Mouse (Mus musculus): Measurements from ENCODE around the gene Olfr853. TPM values are rescaled to one million over a fixed set of nuclear protein-coding genes. Genes with fewer than 3 reads are reported as not detected.

The Olfr853 gene
- polyA plus RNA-seq (2012; rRNA removed) (not detected in 2 replicates), polyA plus RNA-seq (2014; fragmentation: Nextera tagmentation; extraction: Ambion mirVana) (not detected in 2 replicates)

DNA sequence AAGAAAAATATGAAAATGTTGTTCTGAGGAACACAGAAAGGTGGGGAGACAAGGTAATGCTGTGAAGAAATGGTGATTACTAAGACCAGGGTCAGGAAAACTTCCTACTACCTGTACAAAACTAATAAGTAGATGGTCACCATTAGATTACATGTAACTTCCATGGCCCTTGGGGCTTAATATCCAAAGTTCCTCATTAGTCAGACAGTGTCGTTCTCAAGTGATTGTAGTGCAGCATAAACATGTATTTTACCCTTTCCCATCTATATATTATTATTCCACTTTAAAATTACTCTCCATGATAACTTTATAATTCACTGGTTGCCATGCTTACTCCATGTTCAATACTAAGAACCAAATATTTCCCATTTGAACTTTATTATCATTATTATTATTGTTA lies at the start of gene Olfr853:
Gene Olfr853, minus strand, starts transcription at position 101 of the 400 bp plus-strand sequence.
- Histone ChIP-seq H3K4me1 (ENCODE audit: control insufficient read depth, insufficient read depth, low read length) (no peaks in the 10 kb centered on the region), H3K4me2 (replicated peaks; ENCODE audit: low read depth, low read length, severe bottlenecking) (no peak within 1 kb of the TSS), H3K9ac (ENCODE audit: low read depth, low read length, severe bottlenecking) (no peak within 1 kb of the TSS), H3K4me3 (replicated peaks; ENCODE audit: low read length) (no peak within 1 kb of the TSS), H3K9me3 (ENCODE audit: control insufficient read depth, low read length) (peaks cover 3% of the 10 kb centered on the region; the same call in 1 of the 2 replicates), H3K27ac (replicated peaks; ENCODE audit: low read depth, low read length) (no peak within 1 kb of the TSS), H3K36me3 (ENCODE audit: control insufficient read depth, insufficient read depth, low read length) (no peaks in the 10 kb centered on the region), H3K27me3 (ENCODE audit: control insufficient read depth, insufficient read depth, low read length) (no peaks in the 10 kb centered on the region)
- DNase-seq (ENCODE audit: low spot score) (no peak), ATAC-seq (ENCODE audit: low FRiP score, low read depth) (no peak)
- WGBS = 76% methylated on average over 1 of the region's 1 CpGs
- TF ChIP-seq POLR2A (IDR thresholded peaks at IDR 0.05; ENCODE audit: borderline replicate concordance, extremely low read depth, insufficient read depth, insufficient read length) = no peak

DNA sequence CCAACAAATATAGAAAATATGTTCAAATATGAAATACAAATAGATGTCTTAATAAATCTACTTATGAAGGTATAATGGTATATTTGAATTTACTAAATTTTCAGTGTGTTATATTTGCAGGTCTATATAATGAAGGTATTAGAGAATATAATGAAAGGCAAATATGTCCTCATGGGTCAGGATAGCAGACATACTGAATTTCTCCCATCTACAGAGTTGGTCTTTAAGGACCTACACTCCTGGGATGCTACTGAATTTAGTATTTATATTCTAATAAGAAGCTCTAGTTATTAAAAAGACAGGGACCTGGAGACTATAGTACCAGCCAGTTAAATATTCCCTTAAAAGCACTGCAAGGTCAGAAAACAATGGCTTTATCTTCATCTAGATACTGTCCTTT lies 41.4 kb upstream of the Olfr853 start, which contains the start of gene Olfr855:
Gene Olfr855, plus strand, starts transcription at position 301 of the 400 bp plus-strand sequence.
- Histone ChIP-seq H3K27me3 (ENCODE audit: control insufficient read depth, insufficient read depth, low read length) (no peaks in the 10 kb centered on the region), H3K27ac (replicated peaks; ENCODE audit: low read depth, low read length) (no peak within 1 kb of the TSS), H3K4me2 (replicated peaks; ENCODE audit: low read depth, low read length, severe bottlenecking) (no peak within 1 kb of the TSS), H3K9me3 (ENCODE audit: control insufficient read depth, low read length) (no peaks in the 10 kb centered on the region), H3K36me3 (ENCODE audit: control insufficient read depth, insufficient read depth, low read length) (no peaks in the 10 kb centered on the region), H3K4me3 (replicated peaks; ENCODE audit: low read length) (no peak within 1 kb of the TSS), H3K9ac (ENCODE audit: low read depth, low read length, severe bottlenecking) (no peak within 1 kb of the TSS), H3K4me1 (ENCODE audit: control insufficient read depth, insufficient read depth, low read length) (no peaks in the 10 kb centered on the region)
- no peak for TF ChIP-seq POLR2A (IDR thresholded peaks at IDR 0.05; ENCODE audit: borderline replicate concordance, extremely low read depth, insufficient read depth, insufficient read length)
- no peak for DNase-seq (ENCODE audit: low spot score)
- no peak for ATAC-seq (ENCODE audit: low FRiP score, low read depth)

DNA sequence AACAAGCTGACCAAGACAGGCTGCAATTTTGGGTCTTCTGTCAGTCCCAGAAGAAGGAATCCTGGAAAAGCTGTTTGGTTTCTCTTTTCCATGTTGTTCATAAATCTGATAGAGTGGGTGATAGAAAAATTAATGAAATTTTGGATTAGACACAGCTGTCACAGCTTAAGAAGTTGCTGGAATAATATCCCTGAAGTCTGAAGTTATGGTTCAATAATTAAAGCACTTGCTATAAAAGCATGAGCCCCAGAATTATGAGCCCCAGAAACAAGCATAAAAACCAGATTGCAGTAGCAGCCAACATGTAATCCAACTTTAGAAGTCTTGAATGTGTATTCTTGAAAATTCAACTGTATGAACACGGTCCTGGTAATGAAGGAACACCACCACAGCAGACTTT lies 26.4 kb upstream of the Olfr853 start, which contains the start of gene Olfr854:
Gene Olfr854, minus strand, starts transcription at position 101 of the 400 bp plus-strand sequence.
- Histone ChIP-seq H3K9ac (ENCODE audit: low read depth, low read length, severe bottlenecking) (no peak within 1 kb of the TSS), H3K27ac (replicated peaks; ENCODE audit: low read depth, low read length) (no peak within 1 kb of the TSS), H3K4me2 (replicated peaks; ENCODE audit: low read depth, low read length, severe bottlenecking) (no peak within 1 kb of the TSS), H3K4me1 (ENCODE audit: control insufficient read depth, insufficient read depth, low read length) (no peaks in the 10 kb centered on the region), H3K36me3 (ENCODE audit: control insufficient read depth, insufficient read depth, low read length) (no peaks in the 10 kb centered on the region), H3K9me3 (ENCODE audit: control insufficient read depth, low read length) (no peaks in the 10 kb centered on the region), H3K4me3 (replicated peaks; ENCODE audit: low read length) (no peak within 1 kb of the TSS), H3K27me3 (ENCODE audit: control insufficient read depth, insufficient read depth, low read length) (no peaks in the 10 kb centered on the region)
- ATAC-seq (ENCODE audit: low FRiP score, low read depth) (no peak), DNase-seq (ENCODE audit: low spot score) (no peak)
- TF ChIP-seq POLR2A (IDR thresholded peaks at IDR 0.05; ENCODE audit: borderline replicate concordance, extremely low read depth, insufficient read depth, insufficient read length) = no peak
- WGBS = 76% methylated on average over 1 of the region's 1 CpGs

DNA sequence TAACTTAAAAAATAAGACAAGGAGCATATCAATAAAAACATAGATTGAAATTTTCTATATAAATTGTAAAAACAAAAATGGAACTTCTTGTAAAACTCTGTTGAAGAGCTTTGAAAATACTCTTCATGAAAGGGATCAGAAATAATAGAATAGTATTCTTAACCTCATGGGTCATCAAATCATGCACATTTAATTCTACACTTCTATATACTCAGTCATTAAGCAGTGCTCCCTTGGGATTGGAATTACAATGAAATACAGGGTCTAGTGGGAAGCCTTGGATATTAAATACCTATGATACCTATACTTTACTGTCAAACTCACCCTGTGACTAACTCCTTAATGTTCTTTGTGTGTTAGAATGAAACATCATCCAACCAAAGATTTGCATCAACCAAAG lies 47.9 kb downstream of the Olfr853 start, which contains the start of gene Olfr851:
Gene Olfr851, plus strand, starts transcription at position 301 of the 400 bp plus-strand sequence.
- H3K4me2 ChIP-seq (replicated peaks; ENCODE audit: low read depth, low read length, severe bottlenecking) = no peak within 1 kb of the TSS
- TF ChIP-seq POLR2A (IDR thresholded peaks at IDR 0.05; ENCODE audit: borderline replicate concordance, extremely low read depth, insufficient read depth, insufficient read length) = no peak
- H3K4me1 ChIP-seq (ENCODE audit: control insufficient read depth, insufficient read depth, low read length) = no peaks in the 10 kb centered on the region
- H3K36me3 ChIP-seq (ENCODE audit: control insufficient read depth, insufficient read depth, low read length) = no peaks in the 10 kb centered on the region
- peaks cover 7% of the 10 kb centered on the region; the same call in 1 of the 2 replicates for H3K9me3 ChIP-seq (ENCODE audit: control insufficient read depth, low read length)
- no peak for ATAC-seq (ENCODE audit: low FRiP score, low read depth)
- no peak within 1 kb of the TSS for H3K27ac ChIP-seq (replicated peaks; ENCODE audit: low read depth, low read length)
- H3K27me3 ChIP-seq (ENCODE audit: control insufficient read depth, insufficient read depth, low read length) = no peaks in the 10 kb centered on the region
- no peak within 1 kb of the TSS for H3K9ac ChIP-seq (ENCODE audit: low read depth, low read length, severe bottlenecking)
- no peak for DNase-seq (ENCODE audit: low spot score)
- H3K4me3 ChIP-seq (replicated peaks; ENCODE audit: low read length) = no peak within 1 kb of the TSS

Other genes starting within 250 kb of the Olfr853 start
- gene Olfr844, start 224.7 kb downstream of the Olfr853 start, polyA plus RNA-seq (2012; rRNA removed) = not detected in 2 replicates
- gene Olfr844, start 224.7 kb downstream of the Olfr853 start, polyA plus RNA-seq (2014; fragmentation: Nextera tagmentation; extraction: Ambion mirVana) = not detected in 2 replicates
- not detected in 2 replicates for gene Olfr845, start 204.6 kb downstream of the Olfr853 start, polyA plus RNA-seq (2012; rRNA removed)
- gene Olfr845, start 204.6 kb downstream of the Olfr853 start, polyA plus RNA-seq (2014; fragmentation: Nextera tagmentation; extraction: Ambion mirVana) = not detected in 2 replicates
- not detected in 2 replicates for gene Olfr846, start 177.1 kb downstream of the Olfr853 start, polyA plus RNA-seq (2012; rRNA removed)
- not detected in 2 replicates for gene Olfr846, start 177.1 kb downstream of the Olfr853 start, polyA plus RNA-seq (2014; fragmentation: Nextera tagmentation; extraction: Ambion mirVana)
- not detected in 2 replicates for gene Olfr847, start 162.4 kb downstream of the Olfr853 start, polyA plus RNA-seq (2012; rRNA removed)
- gene Olfr847, start 162.4 kb downstream of the Olfr853 start, polyA plus RNA-seq (2014; fragmentation: Nextera tagmentation; extraction: Ambion mirVana) = not detected in 2 replicates
- gene Olfr849, start 100.8 kb downstream of the Olfr853 start, polyA plus RNA-seq (2012; rRNA removed) = not detected in 2 replicates
- gene Olfr849, start 100.8 kb downstream of the Olfr853 start, polyA plus RNA-seq (2014; fragmentation: Nextera tagmentation; extraction: Ambion mirVana) = not detected in 2 replicates
- gene Olfr850, start 62.8 kb downstream of the Olfr853 start, polyA plus RNA-seq (2012; rRNA removed) = not detected in 2 replicates
- gene Olfr850, start 62.8 kb downstream of the Olfr853 start, polyA plus RNA-seq (2014; fragmentation: Nextera tagmentation; extraction: Ambion mirVana) = not detected in 2 replicates
- not detected in 2 replicates for gene Olfr851, start 47.8 kb downstream of the Olfr853 start, polyA plus RNA-seq (2012; rRNA removed)
- not detected in 2 replicates for gene Olfr851, start 47.8 kb downstream of the Olfr853 start, polyA plus RNA-seq (2014; fragmentation: Nextera tagmentation; extraction: Ambion mirVana)
- not detected in 2 replicates for gene Olfr854, start 26.3 kb upstream of the Olfr853 start, polyA plus RNA-seq (2012; rRNA removed)
- not detected in 2 replicates for gene Olfr854, start 26.3 kb upstream of the Olfr853 start, polyA plus RNA-seq (2014; fragmentation: Nextera tagmentation; extraction: Ambion mirVana)
- gene Olfr855, start 41.5 kb upstream of the Olfr853 start, polyA plus RNA-seq (2012; rRNA removed) = not detected in 2 replicates
- gene Olfr855, start 41.5 kb upstream of the Olfr853 start, polyA plus RNA-seq (2014; fragmentation: Nextera tagmentation; extraction: Ambion mirVana) = not detected in 2 replicates
- gene Zfp317, start 81.0 kb upstream of the Olfr853 start, polyA plus RNA-seq (2012; rRNA removed) = 17.0 and 19.7 TPM in 2 replicates
- gene Zfp317, start 81.0 kb upstream of the Olfr853 start, polyA plus RNA-seq (2014; fragmentation: Nextera tagmentation; extraction: Ambion mirVana) = 21.5 and 25.6 TPM in 2 replicates
- 0.13 TPM in 1 of 2 replicates, not detected in the other for gene Olfr857, start 168.4 kb upstream of the Olfr853 start, polyA plus RNA-seq (2012; rRNA removed)
- gene Olfr857, start 168.4 kb upstream of the Olfr853 start, polyA plus RNA-seq (2014; fragmentation: Nextera tagmentation; extraction: Ambion mirVana) = not detected in 2 replicates
- gene Olfr58, start 239.2 kb upstream of the Olfr853 start, polyA plus RNA-seq (2012; rRNA removed) = 0.03 TPM in 1 of 2 replicates, not detected in the other
- gene Olfr58, start 239.2 kb upstream of the Olfr853 start, polyA plus RNA-seq (2014; fragmentation: Nextera tagmentation; extraction: Ambion mirVana) = not detected in 2 replicates

Data from limb, embryonic 14.5 days (tissue).